Mouse (Mus musculus): ENCODE measurements around the gene Lsm11. TPM values are rescaled to one million over a fixed set of nuclear protein-coding genes. Genes with fewer than 3 reads are reported as not detected.
"Not testable (repeated sequence)": the region's sequence is repeated elsewhere in the genome, so short reads cannot be mapped to it uniquely, and the experiment has no call there.

Gene Lsm11
- total RNA-seq, 2 experiments from 2014 or later = 11.8 to 22.8 TPM

DNA sequence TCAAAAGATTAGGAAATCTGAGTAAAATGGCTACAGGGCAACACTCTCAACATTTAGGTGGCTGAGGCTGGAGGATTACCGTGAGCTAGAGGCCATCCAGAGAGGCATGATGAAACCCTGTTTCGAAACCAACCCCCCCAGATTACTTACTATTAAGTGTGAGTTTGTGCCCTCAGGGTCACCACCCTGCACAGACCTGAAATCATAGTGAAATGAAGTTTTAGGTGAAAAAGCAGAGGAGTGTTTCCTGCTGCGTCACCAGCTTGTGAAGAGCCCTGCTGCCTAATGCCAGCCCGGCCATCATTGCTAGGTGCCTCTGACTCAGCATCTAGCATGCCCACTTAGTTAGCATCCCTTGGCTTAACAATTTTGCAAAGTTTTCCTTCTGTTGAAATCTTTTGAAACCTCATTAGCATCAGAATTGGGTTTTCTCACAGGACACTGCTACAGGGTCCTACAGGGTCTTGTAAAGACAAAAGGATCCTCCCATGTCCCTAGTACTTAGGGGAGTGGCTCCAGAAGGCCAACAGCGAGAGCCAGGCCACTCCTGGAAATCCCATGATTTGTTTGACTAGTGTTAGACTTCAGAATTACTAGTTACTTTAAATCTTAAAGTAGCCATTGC lies 59.0 kb downstream of the Lsm11 start:
- no peak for DNase-seq (ENCODE audit: low spot score in 2 of 2)

DNA sequence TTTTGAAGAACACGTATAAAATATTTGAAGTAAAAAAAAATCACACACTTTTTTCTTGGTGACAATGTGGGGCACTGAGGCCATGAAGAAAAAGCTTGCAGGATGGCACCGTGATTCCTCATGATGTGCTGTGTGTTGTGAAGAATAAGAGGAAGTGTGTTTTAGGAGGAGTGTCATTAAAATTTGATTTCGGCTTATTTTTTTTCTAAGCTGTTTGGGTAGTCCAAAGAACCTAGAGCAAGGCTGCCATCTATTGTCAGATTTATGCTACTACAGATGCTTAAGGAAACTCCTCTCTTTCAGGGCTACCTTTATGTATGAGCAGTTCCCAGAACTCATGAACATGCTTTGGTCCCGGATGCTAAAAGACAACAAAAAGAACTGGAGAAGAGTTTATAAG lies 60.7 kb downstream of the Lsm11 start:
- DNase-seq (ENCODE audit: low spot score in 2 of 2) = no peak

DNA sequence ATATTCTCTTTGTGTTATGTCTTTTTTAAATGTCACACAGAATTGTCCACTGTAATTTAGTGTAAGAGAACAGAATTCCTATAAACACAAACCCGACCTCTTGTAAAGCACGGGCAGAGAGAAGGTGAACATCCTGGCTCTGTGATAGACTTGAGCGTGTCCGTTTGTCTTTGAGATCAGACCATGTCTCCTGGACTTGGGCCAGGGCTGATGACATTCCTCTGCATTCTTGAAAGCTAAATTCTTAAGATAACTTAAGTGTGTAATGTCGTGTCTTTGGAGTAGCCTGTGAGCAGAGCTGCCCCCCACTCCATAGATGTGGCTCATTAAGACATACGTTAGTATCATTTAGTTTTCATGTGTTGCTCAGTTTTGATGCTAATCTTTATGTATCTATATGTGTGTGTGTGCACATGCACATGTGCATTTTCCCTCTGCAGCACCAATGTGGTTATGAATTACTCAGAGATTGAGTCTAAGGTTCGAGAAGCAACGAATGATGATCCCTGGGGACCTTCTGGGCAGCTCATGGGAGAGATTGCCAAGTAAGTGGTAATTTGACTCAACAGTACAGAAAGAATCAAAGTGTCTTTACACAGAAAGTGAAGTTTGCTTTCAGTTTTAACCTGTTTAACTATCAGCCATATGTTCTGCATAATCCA lies 61.3 kb downstream of the Lsm11 start:
- no peak for DNase-seq (ENCODE audit: low spot score in 2 of 2)

DNA sequence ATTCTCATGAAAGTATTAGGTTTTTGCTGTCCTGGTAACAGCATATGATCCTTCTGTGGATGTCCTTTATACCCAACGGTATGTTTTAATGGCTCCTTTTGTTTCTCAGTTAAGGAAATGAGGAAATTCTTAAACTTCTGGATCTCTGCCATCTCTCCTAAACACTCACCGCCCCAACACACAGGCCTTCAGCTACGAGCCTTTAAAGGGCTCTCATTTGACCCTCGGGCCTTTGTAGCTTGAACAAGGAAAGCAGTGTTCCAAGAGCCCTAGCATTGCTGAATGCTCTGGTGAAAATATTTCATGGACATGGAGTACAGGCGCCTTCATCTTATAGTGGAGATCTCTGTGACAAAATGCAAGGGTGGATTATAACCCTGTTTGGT lies 63.1 kb downstream of the Lsm11 start:
- no peak for DNase-seq (ENCODE audit: low spot score in 2 of 2)

DNA sequence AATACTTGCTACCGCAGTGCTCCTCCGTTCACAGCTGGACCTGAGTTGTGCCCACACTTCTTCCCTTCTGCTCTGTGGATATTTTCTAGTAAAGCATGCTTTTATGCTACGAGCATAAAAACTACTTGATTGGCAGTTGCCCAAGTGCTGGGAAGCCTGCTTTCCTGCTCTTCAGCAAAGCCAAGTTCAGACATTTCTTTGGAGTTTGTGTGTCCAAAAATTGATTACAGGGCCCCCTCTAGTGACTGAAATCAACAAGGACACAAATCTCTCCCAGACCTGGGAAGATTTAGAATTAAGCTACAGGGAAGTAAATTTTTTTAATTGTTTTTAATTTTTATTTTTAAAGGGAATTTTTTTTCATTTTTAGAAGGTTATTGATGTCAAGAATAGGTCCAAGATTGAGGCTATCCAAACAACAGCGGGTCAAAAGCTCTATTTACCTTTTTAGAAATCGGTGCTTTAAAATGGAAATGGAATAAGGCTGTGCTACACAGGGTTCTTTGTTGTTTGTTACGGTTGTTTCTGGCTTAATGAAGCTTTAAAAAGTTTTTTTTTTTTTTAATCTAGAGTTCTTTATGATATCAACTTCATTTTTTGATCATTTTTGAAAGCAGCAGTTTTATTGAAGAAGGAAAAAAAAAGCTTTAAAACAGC lies 63.6 kb downstream of the Lsm11 start:
- DNase-seq (ENCODE audit: low spot score in 2 of 2) = peak in 1 of 2 experiments; percentile 17

DNA sequence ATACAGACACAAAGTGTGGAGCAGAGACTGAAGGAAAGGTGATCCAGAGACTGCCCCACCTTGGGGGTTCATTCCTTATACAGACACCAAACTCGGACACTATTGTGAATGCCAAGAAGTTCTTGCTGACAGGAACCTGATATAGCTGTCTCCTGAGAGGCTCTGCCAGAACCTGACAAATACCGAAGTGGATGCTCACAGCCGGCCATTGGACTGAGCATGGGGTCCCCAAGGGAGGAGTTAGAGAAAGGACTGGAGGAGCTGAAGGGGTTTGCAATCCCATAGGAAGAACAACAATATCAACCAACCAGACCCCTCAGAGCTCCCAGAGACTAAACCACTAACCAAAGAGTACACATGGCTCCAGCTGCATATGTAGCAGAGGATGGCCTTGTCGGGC lies 65.4 kb downstream of the Lsm11 start:
- DNase-seq (ENCODE audit: low spot score in 2 of 2) = not testable (repeated sequence)

Other genes starting within 250 kb of the Lsm11 start
- 10 to 100 TPM; 66.4 to 90.8 TPM for gene Clint1, start 92.9 kb downstream of the Lsm11 start, total RNA-seq (2021)
- gene Thg1l, start 10.6 kb upstream of the Lsm11 start, total RNA-seq (2021) = 10 to 100 TPM; 11.7 to 15.2 TPM
- gene Sox30, start 35.4 kb upstream of the Lsm11 start, total RNA-seq (2021) = under 1 TPM in 1 of 2 experiments, not detected in 1; 0.13 TPM
- gene Gm12166, start 107.4 kb upstream of the Lsm11 start, total RNA-seq (2021) = 1 to 10 TPM; 3.1 to 3.3 TPM
- gene Adam19, start 111.1 kb upstream of the Lsm11 start, total RNA-seq (2021) = 1 to 10 TPM; 1.5 to 3.5 TPM
- gene Nipal4, start 221.6 kb upstream of the Lsm11 start, total RNA-seq (2021) = not detected

Measured in adrenal gland, adult 18-20 months (tissue).